Mouse (Mus musculus): Measurements from ENCODE around the gene Dio1.

The Dio1 gene

GRCm38 (mm10) chr4:107247110-107247509, 59.9 kb downstream of the Dio1 start:
- no peak for DNase-seq (ENCODE audit: low read depth, low spot score)

- DNase-seq (ENCODE audit: low read depth, low spot score) = no peak
Measured at GRCm38 (mm10) chr4:107246040-107246439, 60.9 kb downstream of the Dio1 start.

GRCm38 (mm10) chr4:107245368-107245767, 61.6 kb downstream of the Dio1 start:
- DNase-seq (ENCODE audit: low read depth, low spot score) = no peak

GRCm38 (mm10) chr4:107243365-107244333, 63.3 kb downstream of the Dio1 start:
- DNase-seq (ENCODE audit: low read depth, low spot score) = no peak
